Mouse (Mus musculus): ENCODE results near the gene Celsr3. TPM values are rescaled to one million over a fixed set of nuclear protein-coding genes. Genes with fewer than 3 reads are reported as not detected.

The Celsr3 gene
- polyA plus RNA-seq (2012; rRNA removed): 82.0 and 92.6 TPM in 2 replicates

DNA sequence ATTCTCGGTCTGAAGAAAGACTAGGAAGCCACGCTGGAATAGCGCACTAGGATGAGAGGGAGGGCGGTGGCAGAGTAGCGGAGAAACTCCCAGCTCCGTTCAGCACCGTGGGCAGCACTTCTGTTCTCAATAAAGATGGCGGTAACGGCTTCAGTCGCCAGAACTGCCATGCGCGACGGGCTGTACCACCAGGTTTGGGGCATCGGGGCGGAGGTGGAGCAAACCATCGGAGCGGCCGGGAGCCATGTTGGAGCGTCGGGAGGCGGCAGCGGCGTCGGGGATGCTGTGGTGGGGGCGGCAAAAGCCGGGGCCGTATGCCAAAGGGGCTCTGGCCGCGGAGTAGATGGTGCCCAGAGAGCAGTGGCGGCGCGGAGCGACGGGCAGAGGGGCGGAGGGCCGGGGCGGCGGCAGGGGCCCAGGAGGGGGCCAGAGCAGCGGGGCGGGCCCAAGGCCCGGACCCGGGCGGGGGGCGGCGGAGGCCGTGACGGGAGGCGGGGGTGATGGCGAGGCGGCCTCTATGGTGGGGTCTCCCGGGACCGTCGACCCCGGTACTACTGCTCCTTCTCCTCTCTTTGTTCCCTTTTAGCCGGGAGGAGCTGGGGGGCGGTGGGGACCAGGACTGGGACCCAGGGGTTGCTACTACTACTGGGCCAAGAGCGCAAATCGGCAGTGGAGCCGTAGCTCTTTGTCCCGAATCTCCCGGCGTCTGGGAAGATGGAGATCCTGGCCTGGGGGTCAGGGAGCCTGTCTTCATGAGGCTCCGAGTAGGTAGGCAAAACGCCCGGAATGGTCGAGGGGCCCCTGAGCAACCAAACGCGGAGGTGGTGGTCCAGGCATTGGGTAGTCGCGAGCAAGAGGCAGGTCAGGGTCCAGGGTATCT lies at the start of gene Celsr3:
Gene Celsr3, plus strand, starts transcription at position 501 of the 880 bp plus-strand sequence.

DNA sequence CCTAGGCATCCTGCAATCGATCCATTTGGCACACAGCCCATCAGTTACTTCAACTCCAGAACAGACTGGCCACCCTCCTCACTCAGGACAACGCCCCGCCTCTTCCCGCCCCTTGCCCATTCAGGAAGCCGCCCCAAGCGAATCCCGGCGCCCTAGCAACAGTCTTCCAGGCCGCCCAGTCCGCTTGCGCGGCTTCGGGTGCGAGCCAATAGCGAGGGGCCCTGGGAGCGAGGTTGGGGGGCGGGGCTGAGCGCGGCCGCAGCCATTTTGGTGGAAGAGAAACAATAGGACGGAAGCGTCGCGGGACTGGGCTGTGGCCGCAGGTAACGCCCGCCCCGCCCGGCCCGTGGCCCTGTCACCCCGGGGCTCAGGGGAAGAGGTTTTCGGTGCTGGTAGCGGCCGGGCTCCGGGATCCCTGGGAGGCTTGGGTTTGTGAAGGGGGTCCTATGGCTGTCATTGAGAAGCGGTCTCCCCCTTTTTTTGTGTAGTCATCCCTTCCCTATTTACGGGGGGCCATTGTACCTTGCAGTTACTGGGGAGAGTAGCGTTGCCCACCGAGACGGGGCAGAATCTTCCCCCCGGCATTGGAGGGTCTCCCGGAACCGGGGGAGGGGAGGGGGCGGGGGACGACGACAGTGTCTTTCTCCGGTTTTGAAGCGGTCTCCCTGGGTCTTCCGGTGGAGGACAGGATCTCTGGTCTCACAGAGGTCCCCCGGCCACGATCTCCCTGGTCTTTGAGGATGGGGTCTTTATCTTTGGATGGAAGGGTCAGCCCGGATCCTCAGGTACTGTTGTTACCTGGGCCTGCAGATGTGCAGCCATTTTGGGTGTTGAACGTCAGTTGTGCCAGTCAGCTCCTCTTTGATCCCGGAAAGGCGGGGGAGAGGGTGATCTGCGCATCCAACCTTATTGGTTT lies 42.3 kb upstream of the Celsr3 start, which contains the start of gene Ip6k2:
Gene Ip6k2, plus strand, starts transcription at position 249 of the 916 bp plus-strand sequence.

DNA sequence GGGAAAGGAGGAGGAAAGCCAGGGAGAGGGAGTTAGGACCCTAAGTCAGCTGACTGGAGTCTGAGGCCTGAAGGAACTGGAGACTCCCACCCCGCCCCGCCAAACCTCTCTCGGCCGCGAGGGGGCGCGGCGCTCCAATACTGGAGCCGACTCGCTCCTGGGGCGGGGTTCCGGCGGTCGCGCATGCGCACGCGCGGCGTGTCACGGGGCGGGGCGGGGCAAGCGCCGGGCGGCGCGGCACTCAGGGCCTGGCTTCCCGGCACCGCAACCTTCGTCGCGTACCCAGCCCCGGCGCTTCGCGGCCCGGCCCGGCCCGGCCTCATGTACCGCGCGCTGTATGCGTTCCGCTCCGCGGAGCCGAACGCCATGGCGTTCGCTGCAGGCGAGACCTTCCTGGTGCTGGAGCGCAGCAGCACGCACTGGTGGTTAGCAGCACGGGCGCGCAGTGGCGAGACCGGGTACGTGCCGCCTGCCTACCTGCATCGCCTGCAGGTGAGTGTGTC lies 17.9 kb upstream of the Celsr3 start, which contains the start of gene Nckipsd:
Gene Nckipsd, plus strand, starts transcription at position 206 of the 503 bp plus-strand sequence.

DNA sequence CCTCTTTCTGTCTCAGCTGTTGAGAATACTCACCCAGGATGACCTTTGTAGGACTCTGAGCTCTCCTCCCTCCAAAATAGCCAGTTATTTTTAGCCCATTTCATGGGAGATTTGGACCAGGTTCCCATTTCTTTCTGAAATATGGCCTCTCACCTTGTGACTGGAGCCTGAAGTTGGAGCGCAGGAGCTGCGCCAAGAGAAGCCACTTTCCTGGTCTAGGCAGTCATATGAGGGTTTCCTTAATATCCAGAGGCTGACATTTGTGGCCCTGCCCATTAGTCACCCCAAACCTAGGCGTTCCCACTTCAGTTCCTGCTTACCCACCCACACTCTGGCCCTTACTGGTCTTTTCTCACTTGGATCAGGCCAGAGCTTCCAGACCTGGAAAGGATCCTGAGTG lies 26.9 kb downstream of the Celsr3 start, which contains the start of gene Slc26a6:
Gene Slc26a6, plus strand, starts transcription at position 308 of the 400 bp plus-strand sequence.

Other genes starting within 250 kb of the Celsr3 start
- gene Wdr6, start 247.6 kb upstream of the Celsr3 start, polyA plus RNA-seq (2012; rRNA removed): 260 and 264 TPM in 2 replicates
- 35.4 and 35.5 TPM in 2 replicates for gene P4htm, start 228.7 kb upstream of the Celsr3 start, polyA plus RNA-seq (2012; rRNA removed)
- gene Arih2, start 176.9 kb upstream of the Celsr3 start, polyA plus RNA-seq (2012; rRNA removed): 42.5 and 42.6 TPM in 2 replicates
- 22.7 and 22.8 TPM in 2 replicates for gene Slc25a20, start 164.2 kb upstream of the Celsr3 start, polyA plus RNA-seq (2012; rRNA removed)
- 35.0 and 38.6 TPM in 2 replicates for gene Prkar2a, start 137.0 kb upstream of the Celsr3 start, polyA plus RNA-seq (2012; rRNA removed)
- gene Ip6k2, start 42.5 kb upstream of the Celsr3 start, polyA plus RNA-seq (2012; rRNA removed): 376 and 384 TPM in 2 replicates
- 34.3 and 35.4 TPM in 2 replicates for gene Nckipsd, start 18.0 kb upstream of the Celsr3 start, polyA plus RNA-seq (2012; rRNA removed)
- 22.6 and 24.0 TPM in 2 replicates for gene Slc26a6, start 27.0 kb downstream of the Celsr3 start, polyA plus RNA-seq (2012; rRNA removed)
- gene Tmem89, start 88.3 kb downstream of the Celsr3 start, polyA plus RNA-seq (2012; rRNA removed): 0.43 and 0.45 TPM in 2 replicates
- 354 and 371 TPM in 2 replicates for gene Uqcrc1, start 110.3 kb downstream of the Celsr3 start, polyA plus RNA-seq (2012; rRNA removed)
- 4.7 and 4.9 TPM in 2 replicates for gene Col7a1, start 127.3 kb downstream of the Celsr3 start, polyA plus RNA-seq (2012; rRNA removed)
- gene Ucn2, start 159.7 kb downstream of the Celsr3 start, polyA plus RNA-seq (2012; rRNA removed): 0.25 and 0.28 TPM in 2 replicates
- gene Pfkfb4, start 165.5 kb downstream of the Celsr3 start, polyA plus RNA-seq (2012; rRNA removed): 35.4 and 39.6 TPM in 2 replicates
- gene Shisa5, start 212.2 kb downstream of the Celsr3 start, polyA plus RNA-seq (2012; rRNA removed): 58.5 and 82.4 TPM in 2 replicates
- gene Trex1, start 233.4 kb downstream of the Celsr3 start, polyA plus RNA-seq (2012; rRNA removed): 34.6 and 40.3 TPM in 2 replicates
- gene Atrip, start 247.8 kb downstream of the Celsr3 start, polyA plus RNA-seq (2012; rRNA removed): 38.5 and 43.7 TPM in 2 replicates